ENCODE assay signal across 28 mouse cellular contexts in the genomic region with DNA sequence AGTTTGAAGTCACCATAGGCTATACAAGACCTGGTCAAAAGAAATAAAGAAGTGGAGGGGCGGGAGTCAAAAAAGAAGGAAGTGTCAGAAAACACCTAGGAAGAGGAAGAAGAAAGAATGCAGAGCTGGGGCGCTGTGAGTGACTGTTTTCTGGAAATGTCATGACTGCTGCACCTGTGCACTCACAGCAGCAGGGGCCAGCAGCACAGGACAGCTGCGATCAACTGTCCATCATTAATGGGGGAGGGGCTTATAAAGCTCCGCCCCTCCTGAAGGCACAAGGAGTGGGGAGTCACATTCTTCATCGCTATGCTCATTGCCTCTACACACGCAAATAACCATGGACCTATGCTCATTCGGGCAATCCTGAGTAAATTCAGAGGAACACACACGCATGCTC.
"Had no signal": no experiment of that assay in that cellular context is flagged by ENCODE, and none has a peak within 500 bp of the region (broad histone marks: within the 10 kb centered on the region; RNA-seq: fewer than 3 reads in every experiment).

No protein-coding gene starts in this region.

- H3K4me3 ChIP-seq: heart, embryonic 12.5 days; heart, embryonic 13.5 days; heart, embryonic 15.5 days; hindbrain, embryonic 10.5 days; hindbrain, embryonic 12.5 days; hindbrain, embryonic 13.5 days; hindbrain, embryonic 15.5 days; intestine, embryonic 15.5 days; kidney, embryonic 15.5 days; layer of hippocampus, adult 2 months; left cerebral cortex, adult 2 months had no signal

- H3K27me3 ChIP-seq: heart, embryonic 15.5 days; hindbrain, embryonic 15.5 days; intestine, embryonic 15.5 days; kidney, embryonic 15.5 days had no signal

- DNase-seq: heart, postnatal 10 days; heart, postnatal 14 days; heart, postnatal 36 days; heart, postnatal 4 days; kidney, adult 11 months; kidney, adult 18-20 months; kidney, adult 2 months; kidney, adult 8-10 months; kidney, adult 9 months; kidney, postnatal 10 days; kidney, postnatal 14 days; kidney, postnatal 25 days; kidney, postnatal 36 days; kidney, postnatal 4 days; layer of hippocampus, adult 9-11 months; layer of hippocampus, postnatal 36 days had no signal

- H3K36me3 ChIP-seq: heart, embryonic 12.5 days; heart, embryonic 13.5 days; heart, embryonic 15.5 days; hindbrain, embryonic 10.5 days; hindbrain, embryonic 12.5 days; hindbrain, embryonic 13.5 days; hindbrain, embryonic 15.5 days; intestine, embryonic 15.5 days; kidney, embryonic 15.5 days had no signal

- H3K4me2 ChIP-seq: heart, embryonic 12.5 days; heart, embryonic 13.5 days; heart, embryonic 15.5 days; hindbrain, embryonic 12.5 days; hindbrain, embryonic 13.5 days; hindbrain, embryonic 14.5 days; hindbrain, embryonic 15.5 days; intestine, embryonic 15.5 days; kidney, embryonic 15.5 days had no signal
